Mouse (Mus musculus) C2C12 (cell line): ENCODE data around the gene 2810021J22Rik. TPM values are rescaled to one million over a fixed set of nuclear protein-coding genes. Genes with fewer than 3 reads are reported as not detected.
A peak's percentile ranks its signal among the peaks of the same experiment; 100 is the strongest.

Experiments
- H3K27me3 ChIP-seq: one replicate; pipeline ENCODE4 v1.6.1; 2011; ENCODE audit not compliant: control insufficient read depth, insufficient read depth, insufficient read length
- H3K36me3 ChIP-seq: one replicate; pipeline ENCODE4 v1.6.1; 2011; ENCODE audit not compliant: control insufficient read depth, insufficient read depth
- H3K4me3 ChIP-seq: one replicate; pipeline ENCODE4 v1.5.1; 2011; ENCODE audit warnings: mild to moderate bottlenecking, control low read depth; ENCODE audit not compliant: poor library complexity, insufficient read depth, severe bottlenecking
- H3K79me2 ChIP-seq: one replicate; pipeline ENCODE4 v1.6.1; 2011; ENCODE audit not compliant: control insufficient read depth, insufficient read depth
- H3K79me3 ChIP-seq: one replicate; pipeline ENCODE4 v1.6.1; 2011; ENCODE audit warnings: low read depth, control low read depth
- H3ac ChIP-seq: one replicate; pipeline ENCODE3; 2011; ENCODE audit warnings: low read depth; ENCODE audit not compliant: control insufficient read depth, insufficient read length
- CEBPB ChIP-seq: IDR thresholded peaks from one replicate; pipeline ENCODE4 v1.6.1; 2011; ENCODE audit warnings: low read depth, mild to moderate bottlenecking, control low read depth, moderate library complexity
- CTCF ChIP-seq: IDR thresholded peaks from one replicate; pipeline ENCODE4 v1.5.1; 2011; ENCODE audit not compliant: control insufficient read depth, insufficient read depth, insufficient read length
- FOSL1 ChIP-seq: IDR thresholded peaks from one replicate; pipeline ENCODE4 v1.8.0; 2011; ENCODE audit warnings: mild to moderate bottlenecking, low read length; ENCODE audit not compliant: poor library complexity, insufficient read depth, severe bottlenecking
- MAX ChIP-seq: IDR thresholded peaks from one replicate; pipeline ENCODE4 v1.6.1; 2011; ENCODE audit warnings: mild to moderate bottlenecking, control low read depth
- MYOD1 ChIP-seq: IDR thresholded peaks from one replicate; pipeline ENCODE4 v1.6.1; 2011; ENCODE audit warnings: low read depth; ENCODE audit not compliant: control insufficient read depth, insufficient read length
- MYOG ChIP-seq: IDR thresholded peaks from one replicate; pipeline ENCODE4 v1.6.1; 2011; ENCODE audit not compliant: control insufficient read depth, insufficient read length; ENCODE audit errors: extremely low read depth
- USF1 ChIP-seq: IDR thresholded peaks from one replicate; pipeline ENCODE4 v1.6.1; 2011; ENCODE audit warnings: low read depth, mild to moderate bottlenecking, control low read depth, moderate library complexity
- polyA plus RNA-seq: library from polyadenylated mRNA; unstranded; fragments of >200 nt; fragmentation: generic; extraction: Trizol; gene quantifications from one replicate; pipeline ENCODE4 v1.2.1, GENCODE M21; 2012; ENCODE audit warnings: missing spikeins

2810021J22Rik gene
- polyA plus RNA-seq, 1 experiment, result 2.2 TPM

DNA sequence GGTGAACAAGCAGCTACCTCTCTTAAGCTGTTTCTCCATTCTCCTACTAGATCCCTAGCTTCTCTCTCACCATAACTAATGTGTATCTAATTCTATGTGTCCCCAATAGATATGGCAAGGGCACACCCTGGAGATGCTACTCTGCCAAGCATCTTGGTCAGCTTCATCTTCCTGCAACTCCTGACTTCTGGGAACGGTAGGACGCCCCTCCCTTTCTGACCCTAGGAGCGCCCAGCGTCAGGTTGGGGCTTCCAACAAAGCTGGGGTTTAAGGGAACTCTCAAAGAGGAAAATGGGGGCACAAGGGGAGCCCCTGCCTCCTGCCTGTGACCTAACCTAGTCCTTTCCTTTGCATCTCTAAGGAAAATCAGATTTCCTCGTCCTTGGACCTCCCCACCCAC lies 51.7 kb downstream of the 2810021J22Rik start:
- Histone ChIP-seq H3K36me3 (no peaks in the 10 kb centered on the region), H3K4me3 (no peak overlapping the region), H3K79me3 (no peaks in the 10 kb centered on the region), H3K79me2 (no peaks in the 10 kb centered on the region), H3ac (no peak overlapping the region), H3K27me3 (peaks cover 32% of the 10 kb centered on the region)
- no peak for TF ChIP-seq MAX
- no peak for TF ChIP-seq CTCF
- TF ChIP-seq CEBPB, result no peak
- no peak for TF ChIP-seq MYOD1

DNA sequence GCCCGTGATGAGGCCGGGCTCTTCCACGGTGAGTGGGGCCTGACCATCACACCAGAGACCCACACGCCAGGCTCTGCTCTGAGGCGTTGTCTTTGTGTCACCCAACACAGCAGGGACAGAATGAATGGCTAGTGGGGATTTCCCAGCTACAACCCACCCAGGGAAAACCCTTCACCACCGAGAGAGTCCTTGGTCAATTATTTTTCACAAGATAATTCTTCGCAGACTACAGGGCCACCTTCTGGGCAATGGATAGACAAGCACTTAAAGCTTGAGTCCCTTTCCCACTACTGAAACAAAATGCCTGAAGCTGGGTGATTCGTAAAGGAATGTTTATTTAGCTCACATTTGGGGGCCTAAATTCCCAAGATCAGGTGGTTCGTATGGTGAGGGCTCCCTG lies 55.4 kb downstream of the 2810021J22Rik start:
- no peaks in the 10 kb centered on the region for H3K79me3 ChIP-seq
- no peaks in the 10 kb centered on the region for H3K79me2 ChIP-seq
- H3ac ChIP-seq, result no peak overlapping the region
- H3K36me3 ChIP-seq, result no peaks in the 10 kb centered on the region
- H3K4me3 ChIP-seq, result no peak overlapping the region
- TF ChIP-seq USF1 (no peak), CEBPB (no peak), CTCF (no peak), MYOG (no peak), FOSL1 (no peak), MAX (no peak), MYOD1 (no peak)
- peaks cover 32% of the 10 kb centered on the region for H3K27me3 ChIP-seq

DNA sequence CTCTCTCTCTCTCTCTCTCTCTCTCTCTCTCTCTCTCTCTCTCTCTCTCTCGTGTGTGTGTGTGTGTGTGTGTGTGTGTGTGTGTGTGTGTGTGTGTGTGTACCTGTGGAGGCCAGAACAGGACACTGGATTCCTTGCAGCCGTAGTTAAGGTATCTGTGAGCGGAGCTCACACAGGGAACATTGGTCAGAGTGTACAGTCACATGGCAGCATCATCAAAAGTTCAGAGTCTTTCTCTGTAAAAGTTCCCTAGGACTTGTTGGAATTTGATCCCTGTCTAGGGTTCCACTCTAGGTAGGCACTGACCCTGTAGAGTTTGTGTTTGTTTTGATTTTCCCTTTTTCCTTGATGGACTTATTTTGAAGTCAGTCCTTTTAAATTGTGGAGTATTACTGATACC lies 59.6 kb downstream of the 2810021J22Rik start:
- H3K79me2 ChIP-seq, result no peaks in the 10 kb centered on the region
- H3K4me3 ChIP-seq, result no peak overlapping the region
- no peak for TF ChIP-seq USF1
- TF ChIP-seq MAX, result no peak
- no peak for TF ChIP-seq MYOG
- TF ChIP-seq CEBPB, result no peak
- H3K36me3 ChIP-seq, result peaks cover 3% of the 10 kb centered on the region
- H3K27me3 ChIP-seq, result peaks cover 9% of the 10 kb centered on the region
- no peak overlapping the region for H3ac ChIP-seq
- H3K79me3 ChIP-seq, result no peaks in the 10 kb centered on the region

DNA sequence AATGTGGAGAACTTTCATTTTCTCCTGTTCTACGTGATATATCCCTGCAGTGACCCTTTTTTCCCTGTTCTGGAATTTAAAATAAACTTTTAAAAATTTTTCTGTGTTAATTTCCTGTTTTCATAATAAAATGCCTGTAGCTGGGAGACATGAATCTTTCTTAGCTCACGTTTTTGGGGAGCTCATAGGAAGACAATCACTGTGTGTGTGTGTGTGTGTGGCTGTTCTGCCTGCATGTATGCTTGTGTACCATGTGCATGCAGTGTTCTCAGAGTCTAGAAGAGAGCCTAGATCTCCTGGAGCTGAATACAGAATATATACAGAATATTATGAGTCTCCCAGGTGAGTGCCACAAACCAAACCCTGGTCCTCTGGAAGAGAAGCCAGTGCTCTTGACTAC lies 60.0 kb downstream of the 2810021J22Rik start:
- no peak overlapping the region for H3K4me3 ChIP-seq
- H3K36me3 ChIP-seq, result peaks cover 7% of the 10 kb centered on the region
- H3K27me3 ChIP-seq, result peaks cover 9% of the 10 kb centered on the region
- no peak overlapping the region for H3ac ChIP-seq
- H3K79me2 ChIP-seq, result no peaks in the 10 kb centered on the region
- no peak for TF ChIP-seq MAX
- TF ChIP-seq MYOD1, result no peak
- no peak for TF ChIP-seq USF1
- no peak for TF ChIP-seq FOSL1
- H3K79me3 ChIP-seq, result no peaks in the 10 kb centered on the region

DNA sequence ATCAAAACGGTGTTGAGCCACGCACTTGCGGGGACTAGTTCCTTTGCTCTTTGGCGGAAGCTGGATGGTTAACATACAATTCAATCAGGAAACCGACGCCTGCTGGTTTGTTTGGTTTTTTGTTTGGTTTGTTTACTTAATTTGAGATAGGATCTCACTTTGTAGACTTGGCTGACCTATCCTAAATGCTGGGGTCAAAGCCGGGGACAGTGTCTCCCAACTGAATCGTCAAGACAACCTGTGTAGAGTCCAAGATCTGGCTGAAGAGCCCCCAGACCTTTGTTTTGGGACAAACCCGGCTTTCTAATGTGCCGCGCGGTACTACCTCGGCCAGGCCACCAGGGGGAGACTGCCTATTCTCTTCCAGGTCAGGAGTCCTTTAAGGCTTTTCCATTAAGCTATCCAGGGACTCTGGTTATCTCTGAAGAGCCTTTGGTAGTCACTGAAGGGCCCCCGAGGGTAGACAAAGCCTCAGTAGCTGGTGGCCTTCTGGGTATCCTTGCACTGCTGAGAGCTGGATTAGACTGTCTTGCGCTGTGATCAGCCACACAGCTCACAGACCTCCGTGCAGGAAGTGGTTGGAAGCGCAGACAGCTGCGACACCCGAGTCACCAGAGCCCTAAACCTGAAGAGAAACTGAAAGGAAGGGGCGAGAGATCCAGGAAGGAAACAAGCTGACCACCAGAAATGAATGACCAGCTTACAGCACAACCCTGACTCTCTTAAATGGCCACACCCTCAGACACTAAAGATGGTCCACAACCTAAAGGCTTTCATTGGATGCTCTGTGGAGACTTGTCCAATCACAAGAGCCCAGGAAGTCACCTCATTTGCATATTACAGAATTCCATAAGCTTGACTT lies 61.0 kb downstream of the 2810021J22Rik start:
- no peak overlapping the region for H3K4me3 ChIP-seq
- TF ChIP-seq CEBPB, result no peak
- no peak for TF ChIP-seq MYOG
- no peak for TF ChIP-seq CTCF
- no peak for TF ChIP-seq MYOD1
- no peak for TF ChIP-seq USF1
- no peak for TF ChIP-seq MAX
- no peak for TF ChIP-seq FOSL1
- H3K79me3 ChIP-seq, result no peaks in the 10 kb centered on the region
- H3ac ChIP-seq, result peak overlapping the region; percentile 31
- peaks cover 16% of the 10 kb centered on the region for H3K36me3 ChIP-seq
- no peaks in the 10 kb centered on the region for H3K79me2 ChIP-seq
- peaks cover 7% of the 10 kb centered on the region for H3K27me3 ChIP-seq

DNA sequence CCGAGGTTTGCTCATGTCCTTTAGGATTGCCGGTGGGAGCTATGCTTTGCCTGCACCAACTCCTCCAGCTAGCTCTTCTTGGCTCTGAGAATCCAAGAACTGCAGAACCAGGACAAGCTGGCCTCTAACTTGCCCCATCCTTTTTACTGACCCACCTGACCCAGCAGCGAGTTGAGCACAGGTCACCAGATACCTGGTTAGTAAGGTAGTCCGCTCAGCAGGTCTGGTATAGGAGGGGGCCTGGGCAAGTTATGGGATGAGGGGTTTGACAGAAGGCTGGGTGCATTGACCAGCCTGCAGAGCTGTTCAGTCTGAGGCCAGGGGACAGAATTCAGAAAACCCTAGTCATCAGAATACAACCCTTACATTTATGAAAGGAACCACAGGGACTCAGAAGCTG lies 62.0 kb downstream of the 2810021J22Rik start:
- H3K79me2 ChIP-seq, result no peaks in the 10 kb centered on the region
- no peak overlapping the region for H3K4me3 ChIP-seq
- no peaks in the 10 kb centered on the region for H3K27me3 ChIP-seq
- H3K79me3 ChIP-seq, result no peaks in the 10 kb centered on the region
- H3K36me3 ChIP-seq, result peaks cover 25% of the 10 kb centered on the region
- TF ChIP-seq MYOD1, result no peak
- TF ChIP-seq CTCF, result no peak
- no peak for TF ChIP-seq FOSL1
- TF ChIP-seq CEBPB, result no peak
- no peak for TF ChIP-seq USF1
- TF ChIP-seq MYOG, result no peak
- no peak for TF ChIP-seq MAX
- no peak overlapping the region for H3ac ChIP-seq
